Mouse (Mus musculus): ENCODE measurements around the gene Vmn2r85. TPM values are rescaled to one million over a fixed set of nuclear protein-coding genes. Genes with fewer than 3 reads are reported as not detected.
"Not testable (repeated sequence)": the region's sequence is repeated elsewhere in the genome, so short reads cannot be mapped to it uniquely, and the experiment has no call there.

Gene Vmn2r85
- polyA plus RNA-seq, 1 experiment from 2014 or later = not detected

DNA sequence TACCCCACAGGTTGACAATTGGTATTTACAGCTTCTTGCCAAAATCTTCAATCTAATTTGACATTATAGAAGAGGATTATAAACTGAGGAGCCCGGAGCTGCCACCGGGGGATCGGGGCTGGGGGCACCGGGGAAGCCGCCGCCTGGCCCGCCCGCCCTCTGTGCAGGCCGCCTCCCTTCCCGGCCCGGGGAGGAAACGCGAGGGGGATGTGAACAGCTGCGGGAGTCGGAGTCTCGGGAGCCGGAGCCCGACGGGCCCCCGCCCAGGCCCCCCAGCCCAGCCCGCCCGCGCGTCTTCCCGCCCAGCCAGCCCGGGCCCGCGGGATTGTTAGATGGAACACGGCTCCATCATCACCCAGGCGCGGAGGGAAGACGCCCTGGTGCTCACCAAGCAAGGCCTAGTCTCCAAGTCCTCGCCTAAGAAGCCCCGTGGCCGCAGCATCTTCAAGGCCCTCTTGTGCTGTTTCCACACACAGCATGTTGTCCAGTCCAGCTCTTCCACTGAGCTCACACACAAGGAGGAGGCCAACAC is 17.3 kb downstream of the Vmn2r85 start:
- not testable (repeated sequence) for H3K4me3 ChIP-seq (ENCODE audit: low read length); H3K36me3 ChIP-seq (ENCODE audit: control insufficient read depth, insufficient read depth, low read length); H3K4me1 ChIP-seq (replicated peaks; ENCODE audit: control insufficient read depth, insufficient read depth, low read length); H3K9ac ChIP-seq (ENCODE audit: low read length); H3K27ac ChIP-seq (ENCODE audit: low read length); H3K27me3 ChIP-seq (ENCODE audit: control insufficient read depth, insufficient read depth, low read depth, low read length); H3K4me2 ChIP-seq (ENCODE audit: low read depth, low read length); H3K9me3 ChIP-seq (ENCODE audit: control insufficient read depth, low read length)
- 48% methylated on average over 27 of the region's 35 CpGs for WGBS
- peak; percentile 47; the same call in 1 of the 2 replicates for ATAC-seq (ENCODE audit: low read depth)

DNA sequence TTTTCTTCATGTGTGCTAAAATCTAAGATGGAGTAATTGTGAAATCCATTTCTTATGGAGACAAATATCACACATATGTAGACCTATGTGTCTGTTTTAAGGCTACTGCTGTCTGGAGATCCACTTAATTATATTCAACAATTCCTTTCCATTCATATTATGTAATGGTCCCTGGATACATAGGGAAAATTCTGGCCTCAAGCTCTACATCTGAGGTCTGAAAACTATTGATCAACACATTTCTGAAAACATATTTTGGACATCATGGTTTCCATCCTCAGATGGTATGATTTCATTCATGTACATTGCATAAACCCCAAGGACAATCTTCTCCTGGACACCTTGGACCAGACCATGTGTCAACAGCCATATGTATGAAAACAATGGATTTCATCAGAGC is 35.3 kb downstream of the Vmn2r85 start, which contains the start of gene Vmn2r84:
TSS of gene Vmn2r84 (minus strand) at position 101 of the 400 bp plus-strand sequence.
- Histone ChIP-seq H3K36me3 (ENCODE audit: control insufficient read depth, insufficient read depth, low read length) (no peaks in the 10 kb centered on the region), H3K4me1 (replicated peaks; ENCODE audit: control insufficient read depth, insufficient read depth, low read length) (no peaks in the 10 kb centered on the region), H3K4me2 (ENCODE audit: low read depth, low read length) (no peak within 1 kb of the TSS), H3K9me3 (ENCODE audit: control insufficient read depth, low read length) (no peaks in the 10 kb centered on the region), H3K27ac (ENCODE audit: low read length) (no peak within 1 kb of the TSS), H3K4me3 (ENCODE audit: low read length) (no peak within 1 kb of the TSS), H3K27me3 (ENCODE audit: control insufficient read depth, insufficient read depth, low read depth, low read length) (no peaks in the 10 kb centered on the region), H3K9ac (ENCODE audit: low read length) (no peak within 1 kb of the TSS)
- ATAC-seq (ENCODE audit: low read depth) = no peak

DNA sequence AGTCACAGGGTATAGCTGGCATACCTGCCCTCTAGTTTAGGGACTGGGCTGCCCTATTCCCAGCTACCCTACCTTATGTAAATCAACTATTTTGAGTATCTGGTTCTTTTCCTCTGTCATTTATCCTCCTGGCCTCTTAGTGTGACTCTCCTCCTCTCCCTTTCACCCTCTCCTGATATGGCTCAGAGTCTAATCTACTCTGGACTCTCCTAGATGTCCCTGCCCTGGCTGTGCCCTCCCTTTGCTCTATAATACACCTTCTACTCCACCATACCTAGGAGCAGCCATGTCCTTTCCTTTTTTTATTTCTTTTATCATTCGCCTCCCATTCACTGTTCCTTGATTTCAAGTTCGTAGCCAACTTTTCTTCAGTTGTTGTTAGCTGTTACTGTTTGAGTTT is 54.4 kb downstream of the Vmn2r85 start:
- no peak overlapping the region for H3K4me2 ChIP-seq (ENCODE audit: low read depth, low read length)
- WGBS = 82% methylated on average over 2 of the region's 2 CpGs

DNA sequence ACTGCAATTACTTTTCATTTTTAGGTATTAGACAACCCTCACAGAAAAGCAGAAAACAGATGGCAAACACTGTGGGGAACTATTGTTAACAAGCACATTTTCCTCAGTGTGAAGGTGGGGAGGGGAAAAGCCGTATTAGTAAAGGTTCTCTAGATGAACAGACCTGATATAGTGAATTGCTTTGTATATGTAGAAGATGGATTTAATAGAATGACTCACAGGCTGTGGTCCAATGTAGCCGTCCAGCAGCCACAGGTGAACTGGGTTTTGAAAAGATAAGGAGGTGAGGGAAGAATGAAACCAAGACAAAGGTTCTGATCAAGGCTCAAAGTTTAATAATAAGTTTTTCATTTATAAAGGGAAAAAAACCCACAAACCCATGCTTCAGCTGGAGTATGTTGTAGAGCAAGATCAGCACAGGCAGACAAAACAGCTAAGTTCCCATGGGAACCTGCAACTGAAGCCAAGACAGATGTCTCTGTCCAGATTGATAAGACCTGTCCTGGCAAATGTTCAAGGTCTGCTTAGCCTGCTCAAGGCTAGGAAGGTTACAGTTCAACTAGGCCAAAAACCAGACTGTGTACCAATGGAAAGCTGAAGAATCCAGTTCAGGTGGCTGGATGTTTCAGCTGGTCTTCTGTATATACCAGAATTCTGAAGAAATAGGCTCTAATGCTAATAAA is 56.9 kb downstream of the Vmn2r85 start:
- Histone ChIP-seq H3K27me3 (ENCODE audit: control insufficient read depth, insufficient read depth, low read depth, low read length) (no peaks in the 10 kb centered on the region), H3K27ac (ENCODE audit: low read length) (no peak overlapping the region), H3K4me1 (replicated peaks; ENCODE audit: control insufficient read depth, insufficient read depth, low read length) (no peaks in the 10 kb centered on the region), H3K9me3 (ENCODE audit: control insufficient read depth, low read length) (no peaks in the 10 kb centered on the region), H3K4me3 (ENCODE audit: low read length) (no peak overlapping the region), H3K4me2 (ENCODE audit: low read depth, low read length) (no peak overlapping the region), H3K36me3 (ENCODE audit: control insufficient read depth, insufficient read depth, low read length) (no peaks in the 10 kb centered on the region), H3K9ac (ENCODE audit: low read length) (no peak overlapping the region)
- 82% methylated on average over 2 of the region's 2 CpGs for WGBS
- no peak for ATAC-seq (ENCODE audit: low read depth)

More for the DNA sequence above, 54.4 kb downstream of the Vmn2r85 start:
- Histone ChIP-seq H3K9me3 (ENCODE audit: control insufficient read depth, low read length) (no peaks in the 10 kb centered on the region), H3K27me3 (ENCODE audit: control insufficient read depth, insufficient read depth, low read depth, low read length) (no peaks in the 10 kb centered on the region), H3K4me3 (ENCODE audit: low read length) (no peak overlapping the region), H3K9ac (ENCODE audit: low read length) (no peak overlapping the region), H3K27ac (ENCODE audit: low read length) (no peak overlapping the region), H3K36me3 (ENCODE audit: control insufficient read depth, insufficient read depth, low read length) (no peaks in the 10 kb centered on the region), H3K4me1 (replicated peaks; ENCODE audit: control insufficient read depth, insufficient read depth, low read length) (no peaks in the 10 kb centered on the region)
- no peak for ATAC-seq (ENCODE audit: low read depth)

DNA sequence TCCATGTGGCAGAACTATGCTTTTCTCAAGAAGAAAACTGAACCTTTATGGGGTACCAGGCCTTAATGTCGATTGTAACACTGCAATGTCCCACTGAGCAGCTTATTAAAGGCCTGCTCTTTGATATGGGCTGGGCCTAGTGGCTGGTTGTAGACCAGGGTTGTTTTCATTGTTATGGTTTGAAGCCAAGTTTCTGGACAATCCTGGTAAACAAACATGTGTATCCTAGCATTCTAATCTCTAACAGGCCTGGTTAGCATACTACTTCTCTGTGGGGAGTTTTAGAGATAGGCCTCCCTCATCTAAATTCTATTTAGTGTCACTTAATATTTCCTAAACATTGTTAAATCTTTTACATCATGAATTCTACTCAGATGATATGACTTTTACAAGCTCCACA is 57.9 kb downstream of the Vmn2r85 start:
- no peaks in the 10 kb centered on the region for H3K4me1 ChIP-seq (replicated peaks; ENCODE audit: control insufficient read depth, insufficient read depth, low read length)
- no peak overlapping the region for H3K27ac ChIP-seq (ENCODE audit: low read length)
- H3K9ac ChIP-seq (ENCODE audit: low read length) = no peak overlapping the region
- H3K9me3 ChIP-seq (ENCODE audit: control insufficient read depth, low read length) = no peaks in the 10 kb centered on the region
- no peak overlapping the region for H3K4me3 ChIP-seq (ENCODE audit: low read length)
- no peak for ATAC-seq (ENCODE audit: low read depth)
- H3K4me2 ChIP-seq (ENCODE audit: low read depth, low read length) = no peak overlapping the region
- no peaks in the 10 kb centered on the region for H3K27me3 ChIP-seq (ENCODE audit: control insufficient read depth, insufficient read depth, low read depth, low read length)
- no peaks in the 10 kb centered on the region for H3K36me3 ChIP-seq (ENCODE audit: control insufficient read depth, insufficient read depth, low read length)
- 39% methylated on average over 1 of the region's 1 CpGs for WGBS

DNA sequence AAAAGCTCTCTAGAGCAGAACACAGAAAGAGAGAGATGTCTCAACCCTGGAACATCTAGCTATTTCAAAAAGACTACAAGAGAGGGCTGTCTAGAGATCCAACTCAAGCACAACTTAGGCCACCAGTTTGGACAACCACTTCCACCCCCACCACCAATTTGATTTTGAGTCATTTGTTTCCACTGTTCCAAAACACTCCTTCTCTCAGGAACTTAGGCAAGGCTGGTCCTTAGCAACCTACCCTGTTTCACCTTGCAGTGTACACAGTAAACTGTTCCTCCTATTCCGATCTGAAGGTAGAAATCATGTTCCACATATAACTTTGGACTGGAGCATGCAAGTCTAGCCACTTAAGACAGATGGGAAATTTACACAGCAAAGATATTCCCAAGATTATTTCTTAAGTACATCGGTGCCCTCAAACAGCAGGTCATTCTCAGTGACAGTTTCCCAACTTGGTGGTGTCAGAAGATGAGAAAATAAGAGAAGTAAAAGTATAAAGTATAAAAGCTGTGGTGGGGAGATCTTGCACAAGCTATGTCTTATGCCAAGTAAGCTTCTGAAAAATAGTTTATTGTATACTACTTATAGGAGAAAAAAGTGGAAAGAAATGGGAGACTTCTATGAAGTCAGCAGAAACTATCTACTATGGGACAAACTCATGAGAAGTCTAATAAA is 59.4 kb downstream of the Vmn2r85 start:
- Histone ChIP-seq H3K4me3 (ENCODE audit: low read length) (no peak overlapping the region), H3K27me3 (ENCODE audit: control insufficient read depth, insufficient read depth, low read depth, low read length) (no peaks in the 10 kb centered on the region), H3K9me3 (ENCODE audit: control insufficient read depth, low read length) (no peaks in the 10 kb centered on the region), H3K4me2 (ENCODE audit: low read depth, low read length) (no peak overlapping the region), H3K4me1 (replicated peaks; ENCODE audit: control insufficient read depth, insufficient read depth, low read length) (no peaks in the 10 kb centered on the region), H3K27ac (ENCODE audit: low read length) (no peak overlapping the region), H3K36me3 (ENCODE audit: control insufficient read depth, insufficient read depth, low read length) (no peaks in the 10 kb centered on the region), H3K9ac (ENCODE audit: low read length) (no peak overlapping the region)
- ATAC-seq (ENCODE audit: low read depth) = no peak
- WGBS = 74% methylated on average over 2 of the region's 2 CpGs

DNA sequence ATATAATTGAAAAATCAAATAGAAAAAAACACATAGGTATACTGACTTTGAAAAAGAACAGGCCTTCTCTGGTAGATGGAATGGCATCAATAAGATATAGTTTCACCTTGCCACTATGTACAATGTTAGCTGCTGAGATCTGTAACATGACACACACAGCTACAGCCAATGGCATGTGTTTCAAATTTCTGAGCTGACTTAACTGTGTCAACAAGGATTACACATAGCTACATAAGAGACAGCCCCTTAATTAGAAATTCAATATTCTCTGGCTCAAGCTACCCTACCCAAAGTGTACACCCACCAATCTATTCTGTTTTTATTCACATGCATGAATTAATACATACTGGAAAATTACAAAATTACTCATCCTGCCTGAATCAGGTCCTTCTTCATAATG is 61.1 kb downstream of the Vmn2r85 start:
- H3K36me3 ChIP-seq (ENCODE audit: control insufficient read depth, insufficient read depth, low read length) = no peaks in the 10 kb centered on the region
- H3K4me2 ChIP-seq (ENCODE audit: low read depth, low read length) = no peak overlapping the region
- no peak overlapping the region for H3K27ac ChIP-seq (ENCODE audit: low read length)
- H3K4me3 ChIP-seq (ENCODE audit: low read length) = no peak overlapping the region
- no peak overlapping the region for H3K9ac ChIP-seq (ENCODE audit: low read length)
- H3K27me3 ChIP-seq (ENCODE audit: control insufficient read depth, insufficient read depth, low read depth, low read length) = no peaks in the 10 kb centered on the region
- no peak for ATAC-seq (ENCODE audit: low read depth)
- H3K4me1 ChIP-seq (replicated peaks; ENCODE audit: control insufficient read depth, insufficient read depth, low read length) = no peaks in the 10 kb centered on the region
- no peaks in the 10 kb centered on the region for H3K9me3 ChIP-seq (ENCODE audit: control insufficient read depth, low read length)

DNA sequence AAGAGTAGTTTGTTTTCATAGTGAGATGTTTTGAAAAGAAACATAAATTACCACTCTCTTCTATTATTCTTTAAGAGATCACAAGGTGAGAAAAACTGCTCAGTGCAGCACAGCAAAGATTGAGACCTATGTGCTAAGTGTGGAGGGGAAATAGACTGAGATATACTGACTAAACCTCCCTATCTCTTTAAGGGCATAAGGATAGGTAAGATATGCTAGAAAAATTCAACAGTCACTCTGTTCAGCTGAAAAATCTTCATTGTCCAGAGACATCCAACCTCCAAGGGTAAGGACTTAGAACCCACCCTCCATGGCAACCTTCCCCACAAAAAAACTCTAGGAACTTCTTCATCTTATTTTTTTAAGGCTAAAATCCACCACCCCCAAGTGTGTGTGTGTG is 64.7 kb downstream of the Vmn2r85 start:
- no peaks in the 10 kb centered on the region for H3K4me1 ChIP-seq (replicated peaks; ENCODE audit: control insufficient read depth, insufficient read depth, low read length)
- H3K27ac ChIP-seq (ENCODE audit: low read length) = no peak overlapping the region
- H3K9ac ChIP-seq (ENCODE audit: low read length) = no peak overlapping the region
- H3K4me2 ChIP-seq (ENCODE audit: low read depth, low read length) = no peak overlapping the region
- H3K4me3 ChIP-seq (ENCODE audit: low read length) = no peak overlapping the region
- H3K27me3 ChIP-seq (ENCODE audit: control insufficient read depth, insufficient read depth, low read depth, low read length) = no peaks in the 10 kb centered on the region
- no peaks in the 10 kb centered on the region for H3K36me3 ChIP-seq (ENCODE audit: control insufficient read depth, insufficient read depth, low read length)
- no peaks in the 10 kb centered on the region for H3K9me3 ChIP-seq (ENCODE audit: control insufficient read depth, low read length)
- ATAC-seq (ENCODE audit: low read depth) = no peak
